Mouse (Mus musculus): ENCODE measurements around the gene Vwc2.

Vwc2 gene

GRCm38 (mm10) chr11:11113576-11114233, at the start of gene Vwc2:
Gene Vwc2, plus strand, starts transcription at chr11:11114223.
- DNase-seq, result no peak

GRCm38 (mm10) chr11:11088162-11088756, 25.8 kb upstream of the Vwc2 start:
- no peak for DNase-seq

- no peak for DNase-seq
These were observed 16.4 kb upstream of the Vwc2 start for GRCm38 (mm10) chr11:11097606-11098005.

GRCm38 (mm10) chr11:11098282-11098681, 15.7 kb upstream of the Vwc2 start:
- no peak for DNase-seq

- DNase-seq, result no peak
These were observed 15.0 kb upstream of the Vwc2 start for GRCm38 (mm10) chr11:11099011-11099410.

GRCm38 (mm10) chr11:11102182-11102581, 11.8 kb upstream of the Vwc2 start:
- DNase-seq, result no peak

GRCm38 (mm10) chr11:11102620-11103019, 11.4 kb upstream of the Vwc2 start:
- no peak for DNase-seq

- no peak for DNase-seq
These were observed 5.1 kb upstream of the Vwc2 start for GRCm38 (mm10) chr11:11108922-11109321.

GRCm38 (mm10) chr11:11114234-11115030, 409 bp downstream of the Vwc2 start:
- no peak for DNase-seq

GRCm38 (mm10) chr11:11115031-11115647, 1.1 kb downstream of the Vwc2 start:
- DNase-seq, result no peak

GRCm38 (mm10) chr11:11115648-11116590, 1.9 kb downstream of the Vwc2 start:
- DNase-seq, result no peak

GRCm38 (mm10) chr11:11116736-11117135, 2.7 kb downstream of the Vwc2 start:
- DNase-seq, result no peak

- no peak for DNase-seq
These were observed 8.8 kb downstream of the Vwc2 start for GRCm38 (mm10) chr11:11122866-11123265.

GRCm38 (mm10) chr11:11131414-11132077, 17.5 kb downstream of the Vwc2 start:
- peak; percentile 4 to 25 for DNase-seq

- no peak for DNase-seq
These were observed 26.6 kb downstream of the Vwc2 start for GRCm38 (mm10) chr11:11140622-11141021.

GRCm38 (mm10) chr11:11152681-11153080, 38.7 kb downstream of the Vwc2 start:
- no peak for DNase-seq

GRCm38 (mm10) chr11:11171396-11171795, 57.4 kb downstream of the Vwc2 start:
- DNase-seq, result no peak

GRCm38 (mm10) chr11:11175259-11175658, 61.2 kb downstream of the Vwc2 start:
- DNase-seq, result no peak

- DNase-seq, result no peak
These were observed 68.7 kb downstream of the Vwc2 start for GRCm38 (mm10) chr11:11182705-11183104.

- no peak for DNase-seq
These were observed 109.1 kb downstream of the Vwc2 start for GRCm38 (mm10) chr11:11223162-11223561.

GRCm38 (mm10) chr11:11239346-11239745, 125.3 kb downstream of the Vwc2 start:
- DNase-seq, result peak in 1 of 2 experiments; percentile 4
